Mouse (Mus musculus): ENCODE results near the gene Ttc39b. TPM values are rescaled to one million over a fixed set of nuclear protein-coding genes. Genes with fewer than 3 reads are reported as not detected.
"Not testable (repeated sequence)": the region's sequence is repeated elsewhere in the genome, so short reads cannot be mapped to it uniquely, and the experiment has no call there.

Ttc39b gene
- polyA plus RNA-seq, 1 experiment from 2014 or later = 1.9 TPM

DNA sequence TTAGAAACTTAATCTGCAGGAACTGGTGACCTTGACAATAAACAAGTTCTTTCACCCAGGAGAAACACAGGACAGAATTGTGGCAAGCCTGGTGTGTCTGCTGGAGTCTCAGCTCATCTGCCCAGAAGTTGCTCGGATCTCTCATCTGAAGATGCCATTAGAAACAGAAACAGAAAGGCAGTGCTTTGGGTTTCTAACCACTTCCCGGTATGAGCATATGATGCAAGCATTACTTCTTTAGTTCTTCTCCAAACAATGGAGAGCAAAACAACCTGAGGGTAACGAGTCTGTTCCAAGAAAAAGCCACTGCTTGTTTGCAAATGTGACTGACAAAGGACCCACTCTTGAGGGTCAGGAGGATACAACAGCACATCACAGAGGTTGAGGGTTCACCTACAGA lies 88.8 kb downstream of the Ttc39b start:
- H3K9ac ChIP-seq; H3K4me3 ChIP-seq; ATAC-seq (ENCODE audit: low FRiP score, low read depth); H3K36me3 ChIP-seq; H3K4me2 ChIP-seq (replicated peaks); H3K27ac ChIP-seq; H3K9me3 ChIP-seq; H3K27me3 ChIP-seq: not testable (repeated sequence)
- WGBS = 78% methylated on average over 2 of the region's 3 CpGs
- peaks cover 29% of the 10 kb centered on the region for H3K4me1 ChIP-seq

DNA sequence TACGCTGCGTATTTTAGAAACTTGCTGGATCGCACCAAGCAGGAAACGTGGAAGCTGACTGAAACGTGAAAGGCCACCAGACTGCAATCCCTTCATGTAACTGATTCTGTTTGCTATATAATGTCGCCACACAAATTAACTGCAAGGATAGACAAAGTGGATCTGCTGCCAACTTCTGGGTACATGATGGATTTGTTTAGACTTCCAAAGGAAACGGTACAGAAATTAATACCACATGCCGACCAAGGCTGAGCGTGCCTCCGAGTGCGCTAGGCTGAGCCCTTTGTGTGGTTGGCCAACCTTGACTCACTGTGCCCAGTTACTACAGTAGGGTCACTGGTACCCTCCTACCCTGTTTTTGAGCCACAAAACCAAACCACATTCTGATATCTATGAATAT lies 89.3 kb downstream of the Ttc39b start:
- Histone ChIP-seq H3K4me3 (no peak overlapping the region), H3K27me3 (no peaks in the 10 kb centered on the region), H3K9ac (no peak overlapping the region), H3K36me3 (no peaks in the 10 kb centered on the region), H3K4me2 (replicated peaks) (no peak overlapping the region), H3K27ac (no peak overlapping the region), H3K9me3 (no peaks in the 10 kb centered on the region), H3K4me1 (peaks cover 29% of the 10 kb centered on the region)
- 44% methylated on average over 11 of the region's 11 CpGs for WGBS
- no peak for ATAC-seq (ENCODE audit: low FRiP score, low read depth)

DNA sequence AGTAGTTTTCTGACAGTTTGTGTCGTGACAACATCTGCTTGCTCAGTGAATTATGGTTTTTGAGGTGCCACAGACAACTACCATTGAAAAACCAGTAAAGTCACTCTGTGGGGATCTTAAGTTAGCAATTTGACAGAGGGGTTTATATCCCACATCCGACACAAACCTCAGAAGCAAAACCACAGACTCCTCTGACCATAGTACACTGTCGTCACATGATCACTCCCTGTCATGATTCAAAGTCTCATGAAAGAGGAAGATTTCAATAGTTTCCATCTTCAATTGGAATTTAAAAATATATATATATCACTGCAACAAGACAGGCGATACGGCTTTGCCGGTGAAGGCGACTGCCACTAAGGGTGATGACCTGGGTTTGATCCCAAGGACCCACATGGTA lies 89.9 kb downstream of the Ttc39b start:
- no peak overlapping the region for H3K9ac ChIP-seq
- H3K4me1 ChIP-seq = peaks cover 25% of the 10 kb centered on the region
- no peak overlapping the region for H3K4me3 ChIP-seq
- no peaks in the 10 kb centered on the region for H3K9me3 ChIP-seq
- no peak for ATAC-seq (ENCODE audit: low FRiP score, low read depth)
- H3K36me3 ChIP-seq = no peaks in the 10 kb centered on the region
- WGBS = 86% methylated on average over 7 of the region's 7 CpGs
- no peak overlapping the region for H3K27ac ChIP-seq
- H3K4me2 ChIP-seq (replicated peaks) = no peak overlapping the region
- no peaks in the 10 kb centered on the region for H3K27me3 ChIP-seq

GRCm38 (mm10) chr4:83233181-83234123 lies 90.6 kb downstream of the Ttc39b start:
- Histone ChIP-seq H3K27ac (peak overlapping the region; percentile 6; the same call in 1 of the 2 replicates), H3K4me2 (replicated peaks) (0 out of 2 replicates have a peak overlapping the region, but pooled peaks have one; percentile 0), H3K4me1 (peaks cover 25% of the 10 kb centered on the region), H3K9me3 (no peaks in the 10 kb centered on the region), H3K27me3 (no peaks in the 10 kb centered on the region), H3K9ac (no peak overlapping the region), H3K4me3 (no peak overlapping the region), H3K36me3 (no peaks in the 10 kb centered on the region)
- no peak for ATAC-seq (ENCODE audit: low FRiP score, low read depth)
- WGBS = 65% methylated on average over 22 of the region's 22 CpGs

- Histone ChIP-seq H3K4me3 (no peak overlapping the region), H3K27ac (peak overlapping the region; percentile 6; the same call in 1 of the 2 replicates), H3K27me3 (no peaks in the 10 kb centered on the region), H3K9me3 (no peaks in the 10 kb centered on the region), H3K4me1 (peaks cover 25% of the 10 kb centered on the region), H3K36me3 (no peaks in the 10 kb centered on the region), H3K4me2 (replicated peaks) (0 out of 2 replicates have a peak overlapping the region, but pooled peaks have one; percentile 0), H3K9ac (no peak overlapping the region)
- no peak for ATAC-seq (ENCODE audit: low FRiP score, low read depth)
- 65% methylated on average over 9 of the region's 9 CpGs for WGBS
Observed at GRCm38 (mm10) chr4:83232315-83232880, 91.7 kb downstream of the Ttc39b start.

GRCm38 (mm10) chr4:83228664-83229283 lies 95.3 kb downstream of the Ttc39b start:
- no peak for ATAC-seq (ENCODE audit: low FRiP score, low read depth)
- H3K9ac ChIP-seq = no peak overlapping the region
- no peaks in the 10 kb centered on the region for H3K36me3 ChIP-seq
- no peaks in the 10 kb centered on the region for H3K27me3 ChIP-seq
- 60% methylated on average over 9 of the region's 9 CpGs for WGBS
- no peaks in the 10 kb centered on the region for H3K9me3 ChIP-seq
- H3K4me2 ChIP-seq (replicated peaks) = no peak overlapping the region
- no peak overlapping the region for H3K4me3 ChIP-seq
- no peak overlapping the region for H3K27ac ChIP-seq
- peaks cover 15% of the 10 kb centered on the region for H3K4me1 ChIP-seq

- Histone ChIP-seq H3K27me3 (no peaks in the 10 kb centered on the region), H3K9ac (no peak overlapping the region), H3K9me3 (no peaks in the 10 kb centered on the region), H3K36me3 (no peaks in the 10 kb centered on the region), H3K4me3 (no peak overlapping the region), H3K4me2 (replicated peaks) (no peak overlapping the region), H3K4me1 (peaks cover 8% of the 10 kb centered on the region), H3K27ac (no peak overlapping the region)
- no peak for ATAC-seq (ENCODE audit: low FRiP score, low read depth)
- WGBS = 74% methylated on average over 10 of the region's 10 CpGs
Observed at GRCm38 (mm10) chr4:83228073-83228472, 96.0 kb downstream of the Ttc39b start.

DNA sequence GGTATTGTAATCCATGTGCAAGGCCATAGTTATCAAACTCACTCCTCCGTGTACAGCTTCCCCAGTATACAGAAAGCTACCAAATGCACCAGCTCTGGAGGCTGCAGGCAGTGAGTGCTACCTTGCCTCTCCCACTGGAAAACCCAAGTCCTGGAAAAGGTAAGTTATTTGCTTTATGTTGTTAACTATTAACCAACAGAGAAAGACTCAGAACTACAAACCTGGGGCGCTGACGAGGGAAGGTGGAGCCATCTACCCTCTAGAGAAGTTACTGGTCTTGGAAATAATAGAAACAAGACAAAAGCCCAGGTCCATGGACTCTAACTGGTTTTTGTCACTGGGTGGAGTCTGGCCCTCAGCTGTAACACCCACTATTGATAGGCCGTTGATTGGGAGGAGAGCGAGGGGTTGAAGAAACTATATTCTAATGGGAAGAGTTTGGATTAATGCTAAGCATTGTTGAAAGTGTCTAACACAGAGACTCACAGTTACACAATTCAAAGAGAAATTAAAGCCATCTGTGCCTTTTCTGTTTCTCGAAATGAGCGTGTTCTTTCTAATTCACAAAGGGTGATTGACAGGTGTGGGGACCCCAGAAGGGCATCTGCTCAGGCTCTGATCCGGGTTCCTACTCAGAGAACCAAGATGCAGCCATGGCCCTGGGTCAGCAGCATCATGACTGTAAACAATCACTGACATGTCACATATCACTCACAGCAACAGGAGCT lies 98.3 kb downstream of the Ttc39b start:
- 74% methylated on average over 8 of the region's 8 CpGs for WGBS
- Histone ChIP-seq H3K9ac (no peak overlapping the region), H3K4me2 (replicated peaks) (no peak overlapping the region), H3K4me3 (no peak overlapping the region), H3K4me1 (no peaks in the 10 kb centered on the region), H3K27me3 (no peaks in the 10 kb centered on the region), H3K9me3 (no peaks in the 10 kb centered on the region), H3K27ac (no peak overlapping the region), H3K36me3 (no peaks in the 10 kb centered on the region)
- ATAC-seq (ENCODE audit: low FRiP score, low read depth) = no peak

DNA sequence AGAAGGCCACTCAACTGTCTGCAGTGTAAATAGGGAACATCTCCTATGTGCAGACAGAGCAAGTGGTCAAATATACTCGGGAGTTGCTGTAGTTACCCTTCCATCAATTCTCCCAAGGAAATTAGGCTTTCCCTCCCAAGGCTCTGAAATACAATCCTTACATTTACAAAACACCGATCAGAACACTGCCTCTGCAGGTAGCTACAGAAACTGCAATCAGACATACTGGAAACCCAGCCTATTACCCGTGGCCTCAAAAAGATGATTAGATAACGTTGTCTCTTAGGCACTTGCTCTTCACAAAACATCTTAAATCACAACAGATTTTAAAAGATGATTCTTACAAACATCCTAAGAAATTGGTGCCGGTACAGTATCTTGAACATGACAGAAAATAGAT lies 99.8 kb downstream of the Ttc39b start:
- Histone ChIP-seq H3K27me3 (no peaks in the 10 kb centered on the region), H3K4me1 (no peaks in the 10 kb centered on the region), H3K4me3 (no peak overlapping the region), H3K36me3 (no peaks in the 10 kb centered on the region), H3K27ac (no peak overlapping the region), H3K9me3 (no peaks in the 10 kb centered on the region), H3K9ac (no peak overlapping the region), H3K4me2 (replicated peaks) (no peak overlapping the region)
- no peak for ATAC-seq (ENCODE audit: low FRiP score, low read depth)
- WGBS = 44% methylated on average over 5 of the region's 5 CpGs

- no peak overlapping the region for H3K9ac ChIP-seq
- H3K27me3 ChIP-seq = no peaks in the 10 kb centered on the region
- WGBS = 83% methylated on average over 5 of the region's 5 CpGs
- no peaks in the 10 kb centered on the region for H3K9me3 ChIP-seq
- no peak overlapping the region for H3K27ac ChIP-seq
- no peak overlapping the region for H3K4me2 ChIP-seq (replicated peaks)
- no peaks in the 10 kb centered on the region for H3K4me1 ChIP-seq
- H3K4me3 ChIP-seq = no peak overlapping the region
- no peak for ATAC-seq (ENCODE audit: low FRiP score, low read depth)
- H3K36me3 ChIP-seq = no peaks in the 10 kb centered on the region
Observed at GRCm38 (mm10) chr4:83223197-83223596, 100.9 kb downstream of the Ttc39b start.

DNA sequence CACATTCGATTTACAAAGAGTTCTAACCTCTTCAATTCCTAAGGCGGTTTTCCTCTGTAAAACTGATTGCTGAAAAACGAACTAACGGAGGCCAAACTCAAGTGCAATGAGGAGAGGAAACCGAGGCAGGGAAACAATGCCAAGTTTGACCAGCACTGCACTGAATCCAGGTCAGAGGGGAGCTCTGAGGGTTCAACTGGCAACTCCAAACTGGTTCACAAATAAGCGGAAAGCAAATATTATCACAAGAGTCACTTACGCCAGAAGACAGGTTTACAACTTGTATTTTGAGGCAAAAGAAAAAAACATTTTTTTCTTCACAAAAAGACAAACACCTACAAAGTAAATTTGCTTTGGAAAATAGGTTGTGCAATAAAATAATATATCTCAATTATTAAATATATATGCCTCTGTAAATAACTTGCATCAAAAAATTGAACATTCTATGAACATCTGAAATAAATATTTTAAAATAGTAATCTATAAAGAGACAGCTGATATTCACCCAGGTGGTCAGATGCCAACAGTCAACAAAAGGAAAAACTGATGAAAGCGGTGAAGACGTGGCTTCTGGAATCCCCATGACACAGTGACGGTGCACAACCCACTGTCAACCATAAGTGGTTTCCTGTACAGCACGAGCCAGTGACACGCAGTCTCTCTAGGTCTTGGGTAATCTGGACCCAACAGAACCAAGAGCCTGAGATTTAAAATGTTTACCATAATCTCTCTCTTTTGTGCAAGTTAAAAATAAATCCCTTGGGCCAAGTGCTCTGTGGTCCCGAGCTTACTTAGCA lies 103.1 kb downstream of the Ttc39b start:
- Histone ChIP-seq H3K9me3 (no peaks in the 10 kb centered on the region), H3K4me2 (replicated peaks) (no peak overlapping the region), H3K4me1 (peaks cover 3% of the 10 kb centered on the region), H3K36me3 (no peaks in the 10 kb centered on the region), H3K4me3 (no peak overlapping the region), H3K27ac (no peak overlapping the region), H3K9ac (no peak overlapping the region), H3K27me3 (no peaks in the 10 kb centered on the region)
- 84% methylated on average over 13 of the region's 13 CpGs for WGBS
- no peak for ATAC-seq (ENCODE audit: low FRiP score, low read depth)
